ENCODE assay signal across 8 mouse cellular contexts in the genomic region with DNA sequence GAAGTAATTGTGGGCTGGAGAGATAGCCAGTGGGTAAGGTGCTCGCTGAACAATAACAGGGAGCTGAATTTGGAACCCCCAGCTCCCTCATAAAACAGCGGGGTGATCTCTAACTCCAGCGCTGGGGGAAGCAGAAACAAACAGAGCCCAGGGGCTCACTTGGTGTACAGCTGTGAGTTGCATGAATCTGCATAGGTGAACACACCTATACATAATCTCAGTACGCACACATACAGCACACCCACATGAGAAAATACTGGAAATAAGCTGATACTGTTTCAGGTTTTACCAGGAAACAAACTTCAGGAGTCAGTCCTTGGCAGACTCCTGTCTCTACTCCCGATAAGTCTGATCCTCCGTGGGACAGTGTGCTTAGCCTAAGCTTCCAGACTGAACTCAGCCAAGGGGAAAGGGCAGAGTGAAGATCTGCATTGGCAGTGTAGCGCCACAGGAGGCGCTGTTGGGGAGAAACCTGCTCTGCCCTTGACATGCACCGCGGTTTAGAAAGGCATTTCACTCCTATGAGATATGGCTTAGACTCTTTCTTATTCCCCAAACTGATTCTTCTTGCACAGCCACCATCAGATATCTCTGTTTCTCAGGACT. TPM values are rescaled to one million over a fixed set of nuclear protein-coding genes. Genes with fewer than 3 reads are reported as not detected.
DNase-seq lines count a peak whose midpoint lies in the region; ATAC-seq and TF ChIP-seq lines count a peak whose summit lies in the region.
"Had no signal": no experiment of that assay in that cellular context is flagged by ENCODE, and none has a peak within 500 bp of the region (broad histone marks: within the 10 kb centered on the region; RNA-seq: fewer than 3 reads in every experiment).

No protein-coding gene starts in this region.

- no peak overlapping the region for H3K27ac ChIP-seq in left cerebral cortex, adult 2 months
- H3K27ac ChIP-seq in intestine, postnatal 0 days (ENCODE audit: low read depth, low read length): no peak overlapping the region
- H3K27ac ChIP-seq: heart, embryonic 15.5 days had no signal

- no peaks in the 10 kb centered on the region for H3K36me3 ChIP-seq in intestine, postnatal 0 days (ENCODE audit: control insufficient read depth, insufficient read depth)
- H3K36me3 ChIP-seq: heart, embryonic 15.5 days had no signal

- no peak overlapping the region for H3K4me3 ChIP-seq in left cerebral cortex, adult 2 months
- no peak overlapping the region for H3K4me3 ChIP-seq in intestine, postnatal 0 days (ENCODE audit: low read depth, low read length)
- H3K4me3 ChIP-seq: heart, embryonic 15.5 days had no signal

- WGBS in intestine, postnatal 0 days: 24% methylated on average over 10 of the region's 10 CpGs

- no peaks in the 10 kb centered on the region for H3K27me3 ChIP-seq in intestine, postnatal 0 days (replicated peaks; ENCODE audit: control insufficient read depth, insufficient read depth, low read length)
- H3K27me3 ChIP-seq: heart, embryonic 15.5 days had no signal

- no peak overlapping the region; the same call in 1 of the 2 replicates for H3K4me2 ChIP-seq in intestine, postnatal 0 days (replicated peaks; ENCODE audit: low read depth)
- H3K4me2 ChIP-seq: heart, embryonic 15.5 days had no signal

- H3K9me3 ChIP-seq in intestine, postnatal 0 days (ENCODE audit: control insufficient read depth): no peaks in the 10 kb centered on the region
- H3K9me3 ChIP-seq: heart, embryonic 15.5 days had no signal

- intact Hi-C loops in left cerebral cortex, adult 2 months (cut with DNase I): no loop called here
- intact Hi-C loops in left cerebral cortex, postnatal 10 days (cut with DNase I): no loop called here

- 0 out of 2 replicates have a peak, but pooled peaks have one; percentile 41 for ATAC-seq in intestine, postnatal 0 days

- no peak overlapping the region for H3K9ac ChIP-seq in intestine, postnatal 0 days (ENCODE audit: low read depth, low read length)
- H3K9ac ChIP-seq: heart, embryonic 15.5 days had no signal

- peak; percentile 57 for TF ChIP-seq CTCF in left cerebral cortex, adult 2 months (IDR thresholded peaks at IDR 0.05)
- TF ChIP-seq CTCF in intestine, postnatal 0 days (IDR thresholded peaks at IDR 0.05; ENCODE audit: low read depth): peak; percentile 78

- no peaks in the 10 kb centered on the region for H3K4me1 ChIP-seq in intestine, postnatal 0 days (replicated peaks; ENCODE audit: control insufficient read depth, insufficient read depth, low read length)

- no peak for DNase-seq in left cerebral cortex, adult 2 months (ENCODE audit: extremely low spot score in 1 of 2, low spot score in 2 of 2)
- DNase-seq in left cerebral cortex, postnatal 10 days (ENCODE audit: extremely low spot score in 1 of 2, low spot score in 2 of 2): no peak
- DNase-seq in embryo, embryonic 10.5 days (ENCODE audit: low spot score): peak; percentile 84
- DNase-seq in lung, postnatal 14 days: peak; percentile 2
- no peak for DNase-seq in urinary bladder, postnatal 10 days (ENCODE audit: low spot score)
- DNase-seq in urinary bladder, postnatal 4 days (ENCODE audit: low spot score in 2 of 2): no peak

RNA-seq across cellular contexts. Expression of a gene that starts 34.2 kb away (rescaled TPM):
- total RNA-seq in left cerebral cortex, adult 2 months (2021): under 1 TPM; 0.82 to 0.86 TPM
- 1 to 10 TPM in 1 of 2 experiments, under 1 TPM in 1; 0.81 to 1.7 TPM for total RNA-seq in left cerebral cortex, postnatal 10 days (2021)
- not detected in 2 replicates for polyA plus RNA-seq in intestine, postnatal 0 days (2015; fragmentation: Nextera tagmentation; extraction: Ambion mirVana)

Comparison
In these comparisons a context has a peak if more than half of its experiments do, and no peak if none do; other contexts are left out.
1. DNase-seq: peak in embryo, embryonic 10.5 days (single experiment) and lung, postnatal 14 days (single experiment); none in left cerebral cortex, adult 2 months (0 of 2), left cerebral cortex, postnatal 10 days (0 of 2), urinary bladder, postnatal 10 days (single experiment) and urinary bladder, postnatal 4 days (0 of 2).